Mouse (Mus musculus) neural tube, embryonic 11.5 days (tissue): ENCODE results near the gene Sec63. TPM values are rescaled to one million over a fixed set of nuclear protein-coding genes. Genes with fewer than 3 reads are reported as not detected.

ENCODE experiments used
- ATAC-seq: fragments of 200-750 bp; cut with Nextera tagmentation; 2 replicates; pipeline ENCODE4 v1.8.0; 2017; ENCODE audit warnings: moderate number of reproducible peaks, mild to moderate bottlenecking, moderate TSS enrichment, moderate library complexity; ENCODE audit not compliant: insufficient read depth, low FRiP score, low TSS enrichment
- DNase-seq: peaks from one replicate; pipeline ENCODE4 v3.0.0-alpha.2; 2015; ENCODE audit warnings: low spot score
- H3K27ac ChIP-seq: fragments of 300-500 bp; sonication (generic); 2 replicates; pipeline ENCODE4 v1.5.1; 2014; ENCODE audit warnings: low read depth, mild to moderate bottlenecking, low read length
- H3K27me3 ChIP-seq: fragments of 300-500 bp; sonication (generic); 2 replicates; pipeline ENCODE4 v1.6.1; 2014; ENCODE audit warnings: mild to moderate bottlenecking, low read length, mixed read lengths; ENCODE audit not compliant: control insufficient read depth, insufficient read depth
- H3K36me3 ChIP-seq: fragments of 300-500 bp; sonication (generic); 2 replicates; pipeline ENCODE4 v1.6.1; 2014; ENCODE audit warnings: mild to moderate bottlenecking, low read length, moderate library complexity, mixed read lengths; ENCODE audit not compliant: control insufficient read depth, insufficient read depth
- H3K4me1 ChIP-seq: fragments of 300-500 bp; sonication (generic); 2 replicates; pipeline ENCODE4 v1.6.1; 2014; ENCODE audit warnings: low read length, mixed read lengths; ENCODE audit not compliant: control insufficient read depth, insufficient read depth
- H3K4me2 ChIP-seq: fragments of 300-500 bp; sonication (generic); 2 replicates; pipeline ENCODE4 v1.6.1; 2014; ENCODE audit warnings: low read depth, mild to moderate bottlenecking, moderate library complexity
- H3K4me3 ChIP-seq: fragments of 300-500 bp; sonication (generic); 2 replicates; pipeline ENCODE4 v1.5.1; 2014; ENCODE audit warnings: low read depth, low read length
- H3K9ac ChIP-seq: fragments of 300-500 bp; sonication (generic); 2 replicates; pipeline ENCODE4 v1.6.1; 2014; ENCODE audit warnings: mild to moderate bottlenecking, low read length
- H3K9me3 ChIP-seq: fragments of 300-500 bp; sonication (generic); 2 replicates; pipeline ENCODE4 v1.6.1; 2016; ENCODE audit warnings: low read length; ENCODE audit not compliant: control insufficient read depth
- WGBS: fragments of 180-500 bp; shearing (Covaris S2); extraction: QIAGEN DNeasy Blood & Tissue Kit; methylation state at CpG from one replicate; pipeline ENCODE4 v1.1.7; 2014; 5-methylcytosine and 5-hydroxymethylcytosine counted together
- polyA plus RNA-seq: library from polyadenylated mRNA; unstranded; fragments of >200 nt; fragmentation: Nextera tagmentation; extraction: Ambion mirVana; gene quantifications from 2 replicates; pipeline ENCODE4 v1.2.1, GENCODE M21; 2014

Gene Sec63
- polyA plus RNA-seq, 1 experiment from 2014 or later: 36.0 TPM

DNA sequence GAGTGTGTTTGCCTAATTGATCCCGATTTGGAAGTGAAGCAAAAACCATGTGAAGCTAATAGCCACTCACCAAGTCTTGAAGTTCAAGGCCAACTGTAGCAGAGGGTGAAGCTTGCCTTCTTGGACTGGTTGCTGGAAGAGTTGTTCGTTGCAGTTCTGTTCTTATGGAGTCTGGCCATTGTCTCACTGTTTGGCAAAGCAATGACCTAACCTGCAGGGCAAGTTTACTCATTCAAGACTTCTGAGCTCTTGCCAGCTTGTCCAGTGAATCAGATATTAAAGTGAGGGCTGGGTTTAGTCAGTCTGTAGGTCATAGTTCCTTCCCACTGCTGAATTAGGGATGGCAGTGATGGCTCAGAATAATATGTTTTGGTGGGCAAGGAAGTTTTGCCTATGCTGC lies 7.0 kb upstream of the Sec63 start:
- Histone ChIP-seq H3K27me3 (no peaks in the 10 kb centered on the region), H3K9me3 (no peaks in the 10 kb centered on the region), H3K9ac (no peak overlapping the region), H3K4me2 (no peak overlapping the region), H3K27ac (no peak overlapping the region), H3K36me3 (no peaks in the 10 kb centered on the region), H3K4me1 (no peaks in the 10 kb centered on the region), H3K4me3 (no peak overlapping the region)
- ATAC-seq (no peak), DNase-seq (no peak)
- WGBS: 79% methylated on average over 2 of the region's 2 CpGs

DNA sequence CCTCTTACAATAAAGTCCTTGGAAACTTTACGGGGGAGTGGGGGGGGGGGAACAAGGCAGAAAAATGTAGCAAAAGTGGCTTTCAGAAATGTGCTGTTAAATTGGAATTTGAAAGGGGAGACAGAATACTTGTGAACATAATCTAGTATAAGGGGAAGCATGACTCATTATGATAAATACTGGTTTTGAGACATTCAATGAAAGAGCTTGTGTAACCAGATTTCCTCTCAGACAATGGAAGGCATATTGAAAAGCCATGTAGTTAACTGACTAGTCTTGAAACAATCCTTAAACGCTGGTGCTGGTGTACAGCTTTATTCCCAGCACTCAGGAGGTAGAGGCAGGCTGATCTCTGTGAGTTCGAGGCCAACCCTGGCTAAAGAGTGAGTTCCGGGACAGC lies 1.6 kb upstream of the Sec63 start:
- peaks cover 4% of the 10 kb centered on the region; the same call in 1 of the 2 replicates for H3K4me1 ChIP-seq
- no peak overlapping the region for H3K4me2 ChIP-seq
- no peaks in the 10 kb centered on the region for H3K27me3 ChIP-seq
- no peak overlapping the region for H3K9ac ChIP-seq
- H3K4me3 ChIP-seq: no peak overlapping the region
- H3K9me3 ChIP-seq: no peaks in the 10 kb centered on the region
- WGBS: 88% methylated on average over 4 of the region's 4 CpGs
- ATAC-seq (no peak), DNase-seq (no peak)
- H3K36me3 ChIP-seq: no peaks in the 10 kb centered on the region
- no peak overlapping the region for H3K27ac ChIP-seq

DNA sequence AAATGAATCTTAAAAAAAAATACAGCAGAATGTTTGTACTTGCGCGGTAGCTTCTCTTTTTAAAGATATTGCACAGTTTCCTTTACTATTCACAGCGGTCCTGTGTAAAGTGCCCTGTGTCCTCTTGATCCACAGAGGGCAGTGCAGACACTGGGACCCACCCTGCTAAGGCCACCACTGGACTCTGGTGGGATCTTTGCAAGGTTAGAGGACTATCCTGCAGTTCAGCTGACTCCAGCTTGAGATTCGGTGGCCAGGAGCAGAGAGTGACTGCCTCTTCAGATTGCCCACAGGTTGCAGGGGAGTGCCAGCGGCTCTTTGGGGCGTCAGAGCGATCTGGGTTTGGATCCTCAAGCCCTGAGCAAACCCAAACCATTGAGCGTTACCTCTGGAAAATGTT lies 967 bp upstream of the Sec63 start:
- Histone ChIP-seq H3K27me3 (no peaks in the 10 kb centered on the region), H3K4me3 (no peak overlapping the region), H3K27ac (no peak overlapping the region), H3K4me1 (peaks cover 4% of the 10 kb centered on the region; the same call in 1 of the 2 replicates), H3K36me3 (no peaks in the 10 kb centered on the region), H3K9me3 (no peaks in the 10 kb centered on the region), H3K4me2 (no peak overlapping the region), H3K9ac (no peak overlapping the region)
- ATAC-seq (no peak), DNase-seq (no peak)
- 64% methylated on average over 8 of the region's 8 CpGs for WGBS

DNA sequence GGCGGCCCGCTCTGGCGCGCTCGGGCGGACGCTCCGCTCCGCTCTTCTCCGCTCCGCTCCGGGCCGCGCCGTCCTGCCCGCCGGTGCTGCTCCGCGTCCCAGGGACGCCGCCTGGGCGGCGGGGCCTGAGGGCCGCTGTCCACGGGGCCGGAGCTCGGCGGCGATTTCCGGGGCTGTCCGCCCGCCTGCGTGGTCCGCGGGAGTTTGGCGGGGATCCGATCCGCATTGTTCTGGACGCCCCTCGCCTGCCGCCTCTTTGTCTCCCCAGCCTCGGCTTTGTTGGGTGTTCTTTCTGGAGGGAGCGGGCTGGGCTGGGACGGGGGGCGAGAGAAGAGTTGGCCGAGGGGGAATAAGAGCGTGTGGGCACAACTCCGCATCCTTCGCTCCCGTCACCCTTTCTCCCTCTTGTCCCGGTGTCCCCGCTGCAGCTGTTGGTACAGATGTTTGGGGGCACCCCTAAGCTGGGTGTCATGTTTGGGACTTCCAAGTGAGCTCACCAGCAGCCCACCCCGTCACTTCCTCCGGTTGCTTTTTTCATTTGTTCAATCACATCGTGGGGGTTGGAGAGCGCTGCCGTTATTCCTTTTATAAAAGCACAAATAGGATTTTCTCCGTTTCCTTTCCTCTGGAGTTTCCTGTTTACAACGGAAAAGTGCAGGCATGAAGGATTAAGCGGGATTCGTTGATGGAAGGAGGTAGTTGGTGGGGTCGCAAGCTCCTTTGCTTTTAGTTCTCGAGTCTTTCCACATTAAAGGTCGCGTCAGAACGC lies 789 bp downstream of the Sec63 start:
- Histone ChIP-seq H3K9me3 (no peaks in the 10 kb centered on the region), H3K36me3 (no peaks in the 10 kb centered on the region), H3K4me1 (peaks cover 4% of the 10 kb centered on the region; the same call in 1 of the 2 replicates), H3K4me2 (peak overlapping the region; percentile 86), H3K27me3 (no peaks in the 10 kb centered on the region), H3K9ac (peak overlapping the region; percentile 94), H3K27ac (peak overlapping the region; percentile 84), H3K4me3 (peak overlapping the region; percentile 87)
- ATAC-seq (peak; percentile 76), DNase-seq (peak; percentile 69)
- under 1% methylated on average over 66 of the region's 66 CpGs for WGBS

DNA sequence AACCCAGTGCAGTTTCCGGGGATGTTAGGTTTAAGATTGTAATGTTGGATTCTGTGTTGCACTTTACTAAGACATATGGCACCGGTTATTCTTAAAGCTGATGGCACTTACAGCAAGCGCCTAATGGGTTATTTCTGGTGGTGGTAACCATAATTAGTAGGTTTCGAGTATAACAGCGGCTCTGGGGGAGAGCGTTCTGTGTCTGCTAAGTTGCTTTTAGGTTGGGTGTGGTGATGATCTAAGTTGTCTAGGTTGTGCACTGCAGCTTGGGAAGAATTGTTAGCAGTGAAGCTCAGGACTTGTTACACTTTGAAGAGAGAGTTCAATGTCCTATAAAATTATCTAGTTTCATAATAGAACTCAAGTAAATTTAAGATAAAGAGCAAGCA lies 1.4 kb downstream of the Sec63 start:
- no peak overlapping the region for H3K27ac ChIP-seq
- peak overlapping the region; percentile 87 for H3K4me3 ChIP-seq
- ATAC-seq (no peak), DNase-seq (peak; percentile 29)
- no peaks in the 10 kb centered on the region for H3K27me3 ChIP-seq
- peaks cover 4% of the 10 kb centered on the region; the same call in 1 of the 2 replicates for H3K4me1 ChIP-seq
- H3K9me3 ChIP-seq: no peaks in the 10 kb centered on the region
- no peaks in the 10 kb centered on the region for H3K36me3 ChIP-seq
- under 1% methylated on average over 6 of the region's 6 CpGs for WGBS
- H3K9ac ChIP-seq: peak overlapping the region; percentile 94
- H3K4me2 ChIP-seq: peak overlapping the region; percentile 86

DNA sequence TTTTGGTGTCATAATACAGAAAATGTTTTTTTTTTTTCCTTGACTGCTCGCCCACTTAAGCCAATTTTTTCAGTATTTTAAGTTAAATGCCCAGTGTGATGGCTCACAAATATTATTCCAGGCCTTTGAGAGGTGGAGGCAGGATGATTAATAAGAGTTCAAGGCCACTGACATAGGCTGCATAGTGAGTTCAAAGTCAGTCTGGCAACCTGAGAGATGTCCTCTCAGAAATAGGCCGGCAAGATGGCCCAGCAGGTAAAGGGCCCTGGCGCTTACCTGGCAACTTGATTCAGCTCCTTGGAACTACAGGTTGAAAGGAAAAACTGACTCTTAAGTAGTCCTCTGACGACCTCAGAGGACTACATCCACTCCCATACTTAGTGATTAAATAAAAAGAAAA lies 1.9 kb downstream of the Sec63 start:
- Histone ChIP-seq H3K27ac (no peak overlapping the region), H3K9ac (no peak overlapping the region), H3K36me3 (no peaks in the 10 kb centered on the region), H3K27me3 (no peaks in the 10 kb centered on the region), H3K9me3 (no peaks in the 10 kb centered on the region), H3K4me2 (peak overlapping the region; percentile 86), H3K4me1 (peaks cover 4% of the 10 kb centered on the region; the same call in 1 of the 2 replicates), H3K4me3 (peak overlapping the region; percentile 87; the same call in 1 of the 2 replicates)
- 45% methylated on average over 4 of the region's 4 CpGs for WGBS
- no peak for DNase-seq
- no peak for ATAC-seq

DNA sequence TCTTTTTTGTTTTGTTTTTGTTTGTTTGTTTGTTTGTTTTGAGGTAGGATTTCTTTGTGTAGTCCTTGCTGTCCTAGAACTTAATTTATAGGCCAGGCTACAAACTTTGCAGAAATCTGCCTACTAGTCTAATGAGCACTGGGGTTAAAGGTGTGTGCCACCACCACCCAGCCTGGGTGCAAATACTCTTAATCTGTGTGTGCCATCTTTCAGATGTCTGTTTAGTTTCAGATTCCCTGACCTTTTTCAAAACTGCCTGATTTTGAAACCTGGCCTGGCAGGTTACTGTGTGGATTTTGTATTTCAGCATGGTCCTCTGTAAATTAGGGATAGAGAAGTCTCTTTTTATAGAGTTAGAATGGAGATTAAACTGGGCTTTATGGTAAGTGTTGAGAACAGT lies 4.0 kb downstream of the Sec63 start:
- DNase-seq: no peak
- H3K36me3 ChIP-seq: no peaks in the 10 kb centered on the region
- H3K27me3 ChIP-seq: no peaks in the 10 kb centered on the region
- H3K4me2 ChIP-seq: no peak overlapping the region
- no peak overlapping the region for H3K4me3 ChIP-seq
- ATAC-seq: no peak
- no peak overlapping the region for H3K9ac ChIP-seq
- no peak overlapping the region for H3K27ac ChIP-seq
- no peaks in the 10 kb centered on the region for H3K9me3 ChIP-seq
- peaks cover 4% of the 10 kb centered on the region; the same call in 1 of the 2 replicates for H3K4me1 ChIP-seq

DNA sequence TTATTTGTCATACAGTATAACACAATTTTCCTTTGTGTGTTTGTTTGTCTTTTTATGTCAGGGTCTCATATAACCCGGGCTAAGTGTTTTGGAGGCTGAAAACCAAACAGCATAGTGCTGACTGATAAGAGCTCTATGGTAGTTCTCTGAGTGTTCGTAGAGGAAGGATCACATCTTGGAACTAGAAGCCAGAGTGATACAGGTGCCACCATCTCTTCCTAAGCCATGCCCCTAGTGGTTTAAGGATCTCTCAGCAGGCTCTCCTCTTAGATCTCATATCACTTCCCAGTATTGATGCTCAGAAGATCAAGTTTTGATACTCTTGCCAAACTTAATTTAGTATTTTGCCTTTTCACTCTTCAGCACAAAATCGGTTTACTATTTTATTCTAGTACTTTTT lies 14.2 kb downstream of the Sec63 start:
- H3K4me2 ChIP-seq: no peak overlapping the region
- no peaks in the 10 kb centered on the region for H3K27me3 ChIP-seq
- H3K27ac ChIP-seq: no peak overlapping the region
- no peaks in the 10 kb centered on the region for H3K36me3 ChIP-seq
- WGBS: 90% methylated on average over 3 of the region's 3 CpGs
- ATAC-seq (no peak), DNase-seq (no peak)
- H3K4me3 ChIP-seq: no peak overlapping the region
- H3K9ac ChIP-seq: no peak overlapping the region
- H3K9me3 ChIP-seq: no peaks in the 10 kb centered on the region
- no peaks in the 10 kb centered on the region for H3K4me1 ChIP-seq

DNA sequence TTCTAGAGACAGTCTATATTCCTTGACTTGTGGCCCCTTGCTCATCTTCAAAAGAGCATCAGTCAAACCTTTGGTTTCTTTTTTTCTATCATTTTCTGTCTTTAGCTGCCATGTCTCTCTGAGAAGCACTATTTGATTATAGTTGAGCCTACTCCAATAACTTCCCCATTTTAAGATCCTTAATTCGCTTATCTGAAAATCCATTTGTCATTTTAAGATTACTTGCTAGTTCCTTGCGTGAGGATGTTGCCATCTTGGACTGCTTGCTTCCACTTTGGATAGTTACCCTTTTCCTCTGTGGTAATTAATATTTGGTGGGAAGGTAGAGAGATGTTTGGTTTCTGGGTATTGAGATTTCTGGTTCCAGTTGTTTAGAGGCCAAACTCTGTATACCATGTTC lies 19.5 kb downstream of the Sec63 start:
- H3K36me3 ChIP-seq: no peaks in the 10 kb centered on the region
- no peak overlapping the region for H3K4me3 ChIP-seq
- H3K9me3 ChIP-seq: no peaks in the 10 kb centered on the region
- H3K4me2 ChIP-seq: no peak overlapping the region
- H3K27me3 ChIP-seq: no peaks in the 10 kb centered on the region
- no peak overlapping the region for H3K27ac ChIP-seq
- 98% methylated on average over 2 of the region's 2 CpGs for WGBS
- no peak for DNase-seq
- H3K4me1 ChIP-seq: no peaks in the 10 kb centered on the region
- no peak overlapping the region for H3K9ac ChIP-seq
- ATAC-seq: no peak
